Mouse (Mus musculus) kidney, adult 2 months (tissue): Measurements from ENCODE around the gene Zbtb8a.

ENCODE experiments used
- CTCF ChIP-seq: fragments of 200-500 bp; conservative IDR thresholded peaks from 2 replicates; pipeline ENCODE4 v1.5.1; 2011; ENCODE audit warnings: low read depth, mild to moderate bottlenecking, control low read depth, low read length, moderate library complexity, mixed read lengths; ENCODE audit not compliant: insufficient read depth, insufficient read length
- POLR2A ChIP-seq: fragments of 200-500 bp; IDR thresholded peaks from one replicate; pipeline ENCODE4 v1.6.1; 2011; ENCODE audit warnings: low read depth, low read length, control low read depth

- no peak for TF ChIP-seq POLR2A
- TF ChIP-seq CTCF = no peak
Measured at GRCm38 (mm10) chr4:129320876-129321275, 57.0 kb downstream of the Zbtb8a start.
